Mouse (Mus musculus): ENCODE results near the gene Pgs1.

The Pgs1 gene

DNA sequence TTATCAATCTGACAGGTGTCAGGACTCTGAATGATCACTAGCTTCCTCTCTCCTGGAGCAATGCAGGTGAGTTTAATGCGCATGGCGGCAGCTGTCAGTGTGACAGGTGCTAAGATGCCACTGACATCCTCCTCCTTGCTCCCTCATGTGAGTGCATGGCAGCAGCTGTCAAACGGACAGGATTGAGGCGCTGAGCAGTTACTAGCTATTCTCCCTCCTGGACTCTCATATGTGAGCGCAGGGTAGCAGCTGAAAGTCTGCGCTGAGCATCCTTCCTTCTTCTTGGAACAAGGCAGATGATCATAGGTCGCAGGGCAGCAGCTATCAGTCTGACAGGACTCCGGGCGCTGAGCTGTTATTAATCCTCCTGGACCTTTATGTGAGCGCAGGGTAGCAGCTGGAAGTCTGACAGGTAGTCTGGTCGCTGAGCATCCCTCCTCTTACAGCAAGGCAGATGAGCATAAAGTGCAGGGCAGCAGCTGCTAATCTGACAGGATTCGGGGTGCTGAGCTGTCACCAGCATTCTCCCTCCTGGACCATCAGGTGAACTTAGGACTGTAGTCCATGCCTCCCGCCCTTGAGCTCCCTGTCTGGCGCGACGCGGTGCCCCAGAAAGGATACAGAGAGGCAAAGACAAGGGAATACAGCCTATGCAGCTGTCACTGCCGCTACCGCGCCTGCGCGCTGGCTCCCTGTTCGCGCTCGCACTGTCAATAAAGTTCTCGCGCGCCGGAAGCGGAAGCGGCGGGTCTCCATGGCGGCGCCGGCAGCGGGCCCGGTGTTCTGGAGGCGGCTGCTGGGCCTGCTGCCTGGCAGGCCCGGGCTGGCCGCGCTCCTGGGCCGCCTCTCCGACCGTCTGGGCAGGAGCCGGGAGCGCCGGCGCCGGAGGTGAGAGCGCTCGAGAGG is at the start of gene Pgs1:
Pgs1 (plus strand) TSS at position 167 of the 906 bp plus-strand sequence.
- peak; percentile 84 to 90 for DNase-seq

DNA sequence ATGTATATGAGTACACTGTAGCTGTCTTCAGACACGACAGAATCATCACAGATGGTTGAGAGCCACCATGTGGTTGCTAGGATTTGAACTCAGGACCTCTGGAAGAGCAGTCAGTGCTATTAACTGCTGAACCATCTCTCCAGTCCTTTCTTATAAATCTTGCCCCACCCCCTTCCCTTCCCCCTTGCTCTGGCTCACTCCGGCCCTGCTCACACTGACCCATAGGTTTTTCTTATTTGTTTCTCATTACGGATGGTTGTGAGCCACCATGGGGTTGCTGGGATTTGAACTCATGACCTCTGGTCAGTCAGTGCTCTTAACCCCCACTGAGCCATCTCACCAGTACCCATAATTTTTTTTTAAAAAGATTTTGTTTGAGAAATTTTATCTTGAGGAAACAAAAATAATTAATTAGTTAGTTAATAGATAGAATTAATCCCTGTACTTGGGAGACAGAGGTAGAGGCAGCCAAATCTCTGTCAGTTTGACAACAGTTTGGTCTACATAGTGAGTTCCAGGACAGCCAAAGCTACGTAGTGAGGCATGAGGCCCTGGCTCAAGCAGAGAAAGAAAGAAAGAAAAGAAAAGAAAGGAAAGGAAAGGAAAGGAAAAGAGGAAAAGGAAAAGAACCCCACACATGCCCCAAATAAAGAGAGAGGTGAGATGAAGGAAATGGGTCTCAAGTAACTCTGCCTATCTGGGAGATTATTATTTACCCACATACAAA is 46.9 kb upstream of the Pgs1 start:
- DNase-seq = no peak

DNA sequence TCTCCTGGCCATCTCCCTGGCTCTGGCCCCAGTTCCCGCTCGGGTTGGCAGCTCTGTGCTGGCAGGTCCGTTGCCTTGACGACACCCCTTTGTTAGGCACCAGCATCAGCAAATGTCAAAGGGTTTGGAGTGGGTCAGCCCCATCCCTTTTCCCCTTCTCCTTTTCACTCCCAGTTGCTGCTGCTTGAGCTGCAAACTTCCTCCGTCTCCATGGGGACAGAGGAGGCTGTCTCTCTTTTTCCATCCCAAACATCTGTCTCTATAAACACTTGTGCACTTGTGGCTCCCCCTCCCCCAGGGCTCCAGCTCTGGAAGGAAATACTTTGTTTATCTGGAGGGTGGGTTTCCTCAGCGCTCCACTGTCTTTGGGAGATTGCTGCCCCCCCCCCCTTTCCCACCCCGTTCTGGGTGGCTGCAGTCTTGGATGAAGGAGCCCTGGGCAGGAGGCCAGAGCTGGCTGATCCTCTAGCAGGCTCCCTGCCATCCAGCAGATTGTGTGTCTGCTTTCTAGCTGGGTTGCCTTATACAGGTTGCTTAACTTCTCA is 46.3 kb upstream of the Pgs1 start:
- peak; percentile 39 to 41 for DNase-seq

DNA sequence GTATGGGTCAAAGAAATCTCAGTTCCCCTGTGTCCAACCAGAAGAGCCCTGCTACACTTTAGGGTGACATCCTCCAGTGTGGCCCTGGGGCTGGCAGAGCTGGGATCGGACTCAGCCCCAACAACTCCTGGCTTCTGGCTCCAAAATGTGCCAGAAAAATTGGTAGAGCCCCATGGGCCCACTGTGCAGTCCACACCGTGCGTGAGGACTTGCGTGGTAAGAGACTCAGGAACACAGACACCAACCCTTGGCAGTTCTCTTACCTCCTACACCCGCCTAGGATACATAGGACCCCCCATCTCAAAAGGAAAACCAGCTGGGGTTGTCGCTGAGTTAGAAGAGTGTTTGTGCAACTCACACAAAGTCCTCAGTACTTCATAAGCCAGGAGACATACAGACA is 45.2 kb upstream of the Pgs1 start:
- no peak for DNase-seq

DNA sequence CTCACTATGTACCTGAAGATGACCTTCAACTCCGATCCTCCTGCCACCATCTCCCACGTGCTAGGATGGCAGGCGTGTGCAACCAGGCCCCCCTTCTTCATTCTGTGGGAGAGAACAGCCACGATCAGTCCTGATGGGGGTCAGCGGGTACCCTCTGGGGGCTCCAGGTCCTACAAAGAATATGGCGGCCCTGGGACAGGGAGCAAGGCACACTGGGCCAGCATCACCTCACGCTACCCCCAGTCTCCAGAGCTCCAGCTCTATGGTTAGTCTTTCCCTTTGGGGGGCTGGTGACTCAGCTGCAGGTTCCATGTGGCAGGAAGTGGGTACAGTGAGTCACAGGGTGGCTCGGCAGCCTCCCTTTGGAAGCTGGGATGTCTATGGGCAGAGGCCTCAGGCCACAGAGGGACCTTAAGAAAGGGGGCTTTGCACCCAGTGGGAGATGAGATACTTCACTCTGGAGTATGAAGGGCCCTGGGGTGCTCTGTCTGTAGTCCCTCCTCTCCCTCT is 44.7 kb upstream of the Pgs1 start:
- DNase-seq = no peak

GRCm38 (mm10) chr11:117941848-117942247 is 44.2 kb upstream of the Pgs1 start:
- no peak for DNase-seq

DNA sequence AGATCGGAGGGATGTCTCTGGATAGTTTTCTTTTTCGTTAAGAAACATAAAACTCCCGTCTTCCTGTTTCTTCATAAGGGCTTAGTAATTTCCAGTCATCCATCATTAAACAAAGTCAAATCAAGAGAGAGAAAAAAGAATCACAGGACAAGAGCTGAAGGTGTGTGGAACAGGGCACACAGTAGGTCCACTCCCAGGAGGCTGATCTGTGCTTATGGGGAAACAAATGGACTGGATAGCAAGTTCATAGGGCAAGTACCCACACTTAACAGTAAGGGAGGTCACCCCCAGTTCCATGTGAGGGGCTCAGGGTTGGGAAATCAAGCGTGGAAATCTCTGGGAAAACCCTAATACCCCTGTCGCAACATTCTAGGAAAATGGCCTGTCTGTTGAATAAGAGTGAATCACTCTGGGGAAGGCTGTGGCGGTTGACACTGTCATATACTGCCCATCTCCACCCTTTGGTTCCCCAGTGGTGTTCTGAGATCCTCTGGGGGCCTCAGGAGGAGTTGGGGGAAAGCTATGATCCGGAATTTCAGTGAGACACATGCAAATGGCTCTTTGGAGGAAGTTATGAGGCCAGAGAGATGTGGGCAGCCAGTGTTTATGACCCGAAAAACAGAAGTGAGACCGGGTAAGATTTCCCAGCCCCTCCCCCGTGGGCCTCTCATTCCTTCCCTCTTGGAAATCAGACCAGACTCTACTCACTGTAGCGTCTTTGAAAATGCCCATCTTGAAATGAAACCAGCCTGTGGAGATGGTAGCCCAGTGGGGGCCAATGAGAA is 39.7 kb upstream of the Pgs1 start:
- DNase-seq = no peak

DNA sequence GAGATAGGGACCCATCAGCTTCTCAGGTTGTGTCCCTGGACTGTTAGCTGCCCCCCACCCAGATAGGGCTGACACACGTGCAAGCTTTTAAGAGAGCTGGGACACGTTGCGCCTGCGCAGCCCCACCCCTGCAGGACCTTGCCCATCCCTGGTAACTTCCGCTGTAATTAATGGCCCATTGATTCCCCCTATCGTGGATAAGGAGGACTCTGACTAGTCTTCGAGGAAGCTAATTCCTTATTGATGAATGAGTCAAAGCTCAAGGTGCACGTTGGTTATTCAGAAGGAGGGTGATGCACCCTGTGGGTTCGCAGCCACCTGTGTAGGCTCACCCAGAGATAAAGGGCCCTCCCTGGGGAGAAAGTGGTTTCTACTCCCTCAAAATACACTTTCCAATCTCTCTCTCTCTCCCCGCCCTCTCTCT is 39.1 kb upstream of the Pgs1 start:
- no peak for DNase-seq

DNA sequence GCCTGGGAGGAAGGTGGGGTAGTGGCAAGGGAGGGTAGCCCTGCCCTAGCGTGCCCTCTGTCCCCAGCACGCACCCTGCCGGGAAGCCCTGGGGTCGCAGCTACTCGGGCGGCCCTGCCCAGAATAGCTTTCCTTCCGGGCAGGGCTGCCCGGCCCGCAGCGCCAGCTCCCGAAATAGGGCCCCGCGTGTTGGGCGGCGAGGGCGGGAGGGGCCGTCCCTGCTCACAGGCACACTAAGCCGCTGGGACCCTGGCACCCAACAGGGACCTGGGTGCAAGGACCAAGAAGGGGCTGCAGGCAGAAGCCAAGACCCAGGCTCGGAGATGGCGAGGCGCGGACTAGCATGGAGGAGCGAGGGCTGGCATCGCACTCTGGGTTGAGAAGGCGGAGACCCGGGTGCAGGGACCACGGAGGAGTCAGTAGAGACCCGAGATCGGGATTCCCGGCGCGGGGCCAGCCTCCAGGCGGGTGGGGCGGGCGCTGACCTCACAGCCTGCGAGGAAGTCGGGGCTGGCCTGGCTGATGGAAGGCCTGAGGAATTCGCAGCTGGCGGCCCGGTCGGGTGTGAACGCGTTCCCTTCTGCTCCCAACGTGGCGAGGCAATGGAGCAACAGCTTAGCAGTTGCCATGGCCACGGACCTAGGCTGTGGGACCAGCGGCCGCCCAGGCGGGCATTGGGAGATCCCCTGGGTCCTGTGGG is 36.5 kb upstream of the Pgs1 start:
- DNase-seq = peak; percentile 62 to 66

- no peak for DNase-seq
Observed at GRCm38 (mm10) chr11:117951391-117951790, 34.7 kb upstream of the Pgs1 start.

DNA sequence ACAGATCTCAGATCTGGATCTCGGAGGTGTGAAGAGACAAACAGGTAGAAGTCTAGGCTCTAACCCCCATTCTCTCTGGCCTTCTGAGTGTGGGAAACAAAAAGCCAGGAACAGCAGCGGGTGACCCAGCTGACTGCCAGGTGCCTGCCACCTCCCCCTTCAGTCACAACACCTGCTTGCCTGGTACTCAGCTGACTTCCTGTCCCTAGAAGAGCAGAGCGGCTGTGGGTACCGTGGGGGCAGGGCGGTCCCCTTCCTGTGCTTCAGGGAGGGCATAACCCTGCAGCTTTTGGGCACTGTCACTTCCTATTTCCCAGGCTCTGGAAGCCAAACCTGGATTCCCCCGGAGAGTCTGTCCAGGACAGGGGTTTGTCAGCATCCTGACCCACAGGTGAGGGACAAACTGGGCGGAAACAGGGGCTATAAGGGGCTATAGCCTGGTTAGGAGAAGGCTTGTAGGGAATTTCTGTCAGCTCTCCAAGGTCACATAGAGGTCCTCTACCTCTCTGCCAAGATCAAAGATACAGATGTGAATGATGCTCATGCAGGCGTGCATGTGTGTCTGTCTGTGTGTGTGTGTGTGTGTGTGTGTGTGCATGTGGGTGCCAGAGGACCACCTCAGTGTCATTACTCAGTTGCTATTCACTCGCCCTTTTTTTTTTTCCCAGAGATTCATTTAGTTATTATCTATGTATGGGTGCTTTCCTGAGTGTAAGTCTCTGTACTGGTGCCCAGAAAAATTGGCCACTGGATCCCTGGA is 33.7 kb upstream of the Pgs1 start:
- no peak for DNase-seq

- no peak for DNase-seq
Observed at GRCm38 (mm10) chr11:117954094-117954493, 32.0 kb upstream of the Pgs1 start.

DNA sequence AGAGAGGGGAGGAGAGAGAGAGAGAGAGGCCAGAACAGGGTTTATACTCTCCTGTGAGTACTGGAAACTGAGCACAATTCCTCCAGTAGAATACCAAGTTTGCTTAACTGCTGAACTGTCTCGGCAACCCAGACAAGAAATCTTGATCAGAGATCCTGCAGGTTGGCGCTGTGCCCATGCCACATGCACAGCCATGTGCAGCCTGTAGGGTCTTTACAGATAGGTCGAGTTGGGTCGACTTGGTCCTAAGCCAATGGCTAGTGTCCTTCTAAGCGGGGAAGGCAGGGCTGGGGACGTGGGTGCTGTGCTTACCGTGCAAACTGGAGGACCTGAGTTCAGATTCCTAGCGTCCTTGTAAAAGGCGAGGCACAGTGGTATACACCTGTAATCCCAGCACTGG is 31.3 kb upstream of the Pgs1 start:
- DNase-seq = no peak

DNA sequence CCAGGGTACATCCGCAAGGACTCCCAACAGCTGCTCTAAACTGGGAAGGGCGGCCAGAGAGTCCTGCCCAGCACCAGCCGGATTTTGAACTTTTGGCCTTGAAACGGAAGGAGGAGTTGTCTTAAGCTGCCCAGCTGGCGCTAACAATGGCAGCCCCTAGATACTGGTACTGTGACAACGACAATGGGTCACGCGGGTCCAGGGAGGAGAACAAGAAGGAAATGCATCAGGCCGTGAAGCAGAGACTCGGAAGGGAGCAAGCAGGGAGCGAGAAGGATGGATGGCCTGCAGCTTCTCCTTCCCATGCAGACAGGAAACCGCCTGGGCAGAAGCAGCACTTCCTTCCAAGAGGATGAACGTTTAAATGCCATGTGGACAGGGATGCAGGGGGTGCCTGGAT is 30.5 kb upstream of the Pgs1 start:
- DNase-seq = peak in 1 of 2 experiments; percentile 51

- no peak for DNase-seq
Observed at GRCm38 (mm10) chr11:117958197-117958596, 27.9 kb upstream of the Pgs1 start.

GRCm38 (mm10) chr11:117959166-117959565 is 26.9 kb upstream of the Pgs1 start:
- no peak for DNase-seq

- no peak for DNase-seq
Observed at GRCm38 (mm10) chr11:117959741-117960381, 26.2 kb upstream of the Pgs1 start.

GRCm38 (mm10) chr11:117960601-117961000 is 25.5 kb upstream of the Pgs1 start:
- DNase-seq = no peak

DNA sequence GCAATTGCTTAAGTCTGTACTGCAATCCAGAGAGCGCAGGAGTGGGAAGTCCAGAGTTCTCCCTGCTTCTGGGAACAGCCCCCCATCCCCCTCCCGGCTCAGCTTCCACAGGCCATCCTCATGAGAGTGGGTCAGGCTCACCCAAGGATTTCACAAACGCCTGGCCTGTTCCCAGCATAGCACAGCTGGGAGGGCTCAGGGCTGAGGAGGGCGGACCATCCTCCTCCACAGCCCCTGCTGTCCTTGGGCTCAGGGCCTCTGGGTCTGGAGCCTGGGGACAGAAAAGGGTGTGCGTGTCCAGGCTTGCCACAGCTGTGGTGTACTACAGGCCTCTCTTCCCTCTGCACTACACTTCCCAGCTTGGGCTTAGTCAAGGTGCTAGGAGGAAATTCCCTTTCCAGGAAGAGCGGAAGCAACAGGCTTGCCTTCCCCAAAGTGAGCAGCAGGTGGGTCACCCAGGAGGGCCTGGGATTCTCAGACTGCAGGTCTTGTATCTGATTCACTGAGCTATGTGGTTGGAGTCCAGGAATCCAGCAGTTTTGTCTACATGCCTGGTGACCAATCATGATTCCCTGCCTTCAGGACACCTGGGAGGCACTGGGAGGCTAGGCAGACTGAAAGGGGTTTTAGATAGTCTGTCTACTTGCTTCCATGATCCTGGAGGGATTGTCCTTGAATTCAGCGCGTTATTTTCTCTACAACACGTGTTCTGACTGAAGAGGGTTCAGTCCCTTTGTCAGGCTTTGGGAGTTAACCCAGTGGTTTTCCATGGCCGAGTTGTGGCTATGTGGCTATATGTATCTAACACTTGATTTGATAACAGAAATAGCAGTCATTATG is 23.6 kb upstream of the Pgs1 start:
- DNase-seq = peak; percentile 67 to 76

Measured in kidney, adult 8-10 months (tissue).